Mouse (Mus musculus) testis, postnatal 14 days (tissue): ENCODE measurements around the gene Atxn1.

Experiments
- DNase-seq: peaks from one replicate; pipeline ENCODE4 v3.0.0; 2021; ENCODE audit warnings: low spot score

Gene Atxn1

GRCm38 (mm10) chr13:45768250-45768649 is 196.6 kb downstream of the Atxn1 start:
- DNase-seq, result no peak

GRCm38 (mm10) chr13:45764354-45764753 is 200.5 kb downstream of the Atxn1 start:
- DNase-seq, result no peak

- no peak for DNase-seq
Measured at GRCm38 (mm10) chr13:45762278-45762677, 202.5 kb downstream of the Atxn1 start.

GRCm38 (mm10) chr13:45754483-45754882 is 210.3 kb downstream of the Atxn1 start:
- no peak for DNase-seq

GRCm38 (mm10) chr13:45752498-45752897 is 212.3 kb downstream of the Atxn1 start:
- DNase-seq, result no peak

GRCm38 (mm10) chr13:45751231-45751630 is 213.6 kb downstream of the Atxn1 start:
- DNase-seq, result no peak

GRCm38 (mm10) chr13:45750627-45751026 is 214.2 kb downstream of the Atxn1 start:
- DNase-seq, result no peak

GRCm38 (mm10) chr13:45749937-45750336 is 214.9 kb downstream of the Atxn1 start:
- DNase-seq, result no peak

GRCm38 (mm10) chr13:45749222-45749621 is 215.6 kb downstream of the Atxn1 start:
- no peak for DNase-seq

GRCm38 (mm10) chr13:45748691-45749090 is 216.1 kb downstream of the Atxn1 start:
- no peak for DNase-seq

GRCm38 (mm10) chr13:45745851-45746773 is 218.7 kb downstream of the Atxn1 start:
- no peak for DNase-seq

- DNase-seq, result no peak
Measured at GRCm38 (mm10) chr13:45744803-45745432, 219.9 kb downstream of the Atxn1 start.

GRCm38 (mm10) chr13:45743848-45744247 is 221.0 kb downstream of the Atxn1 start:
- DNase-seq, result no peak

- no peak for DNase-seq
Measured at GRCm38 (mm10) chr13:45740369-45740768, 224.4 kb downstream of the Atxn1 start.

GRCm38 (mm10) chr13:45736241-45736640 is 228.6 kb downstream of the Atxn1 start:
- DNase-seq, result no peak

GRCm38 (mm10) chr13:45735802-45736201 is 229.0 kb downstream of the Atxn1 start:
- DNase-seq, result no peak

GRCm38 (mm10) chr13:45734531-45734930 is 230.3 kb downstream of the Atxn1 start:
- no peak for DNase-seq

- no peak for DNase-seq
Measured at GRCm38 (mm10) chr13:45732590-45732989, 232.2 kb downstream of the Atxn1 start.

- DNase-seq, result no peak
Measured at GRCm38 (mm10) chr13:45726917-45727316, 237.9 kb downstream of the Atxn1 start.

GRCm38 (mm10) chr13:45726181-45726580 is 238.6 kb downstream of the Atxn1 start:
- no peak for DNase-seq

GRCm38 (mm10) chr13:45724507-45725259 is 240.1 kb downstream of the Atxn1 start:
- no peak for DNase-seq

- no peak for DNase-seq
Measured at GRCm38 (mm10) chr13:45722885-45723284, 241.9 kb downstream of the Atxn1 start.

GRCm38 (mm10) chr13:45721621-45722020 is 243.2 kb downstream of the Atxn1 start:
- no peak for DNase-seq
